Mouse (Mus musculus) gastrocnemius, adult 2 months (tissue): ENCODE data around the gene Gm20388. TPM values are rescaled to one million over a fixed set of nuclear protein-coding genes. Genes with fewer than 3 reads are reported as not detected.
A peak's percentile ranks its signal among the peaks of the same experiment; 100 is the strongest.

Source experiments
- DNase-seq: peaks from one replicate; pipeline ENCODE4 v3.0.0; 2022
- H3K27ac ChIP-seq: fragments of 200-600 bp; 2 replicates; pipeline ENCODE4 v1.8.1; 2022; ENCODE audit warnings: mild to moderate bottlenecking
- H3K4me3 ChIP-seq: fragments of 200-600 bp; 2 replicates; pipeline ENCODE4 v1.8.1; 2022; ENCODE audit warnings: mild to moderate bottlenecking, moderate library complexity
- CTCF ChIP-seq: fragments of 200-600 bp; IDR thresholded peaks from 2 replicates; pipeline ENCODE4 v1.8.1; 2022; ENCODE audit warnings: antibody characterized with exemption, mild to moderate bottlenecking, moderate library complexity
- intact Hi-C: fragments of 180-260 bp; cut with DNase I; formaldehyde crosslinking; loops from one replicate; pipeline ENCODE4 v1.15.1; 2025
- total RNA-seq, 2 experiments: library from RNA; stranded (reverse); gene quantifications; 2 replicates each; pipeline ENCODE4 v1.2.3; 2021

Gene Gm20388
- total RNA-seq, 2 experiments from 2014 or later = 6.1 to 15.0 TPM

GRCm38 (mm10) chr8:120631441-120632375, 721.1 kb downstream of the Gm20388 start:
- TF ChIP-seq CTCF = no peak
- no peak overlapping the region for H3K27ac ChIP-seq

GRCm38 (mm10) chr8:120632969-120633664, 722.5 kb downstream of the Gm20388 start:
- H3K4me3 ChIP-seq = peak overlapping the region; percentile 82

More at GRCm38 (mm10) chr8:120631441-120632375, 721.1 kb downstream of the Gm20388 start:
- intact Hi-C loops = no loop called here
- no peak overlapping the region for H3K4me3 ChIP-seq
- DNase-seq = no peak

GRCm38 (mm10) chr8:120633665-120634271, 723.1 kb downstream of the Gm20388 start:
- no peak for TF ChIP-seq CTCF
- peak overlapping the region; percentile 64 for H3K27ac ChIP-seq

More at GRCm38 (mm10) chr8:120632969-120633664, 722.5 kb downstream of the Gm20388 start:
- no peak for DNase-seq
- no peak for TF ChIP-seq CTCF
- no peak overlapping the region for H3K27ac ChIP-seq
- intact Hi-C loops = no loop called here

GRCm38 (mm10) chr8:120634329-120634839, 723.7 kb downstream of the Gm20388 start:
- H3K27ac ChIP-seq = peak overlapping the region; percentile 64
- TF ChIP-seq CTCF = no peak
- DNase-seq = peak; percentile 78
- intact Hi-C loops = no loop called here
- H3K4me3 ChIP-seq = peak overlapping the region; percentile 82

More at GRCm38 (mm10) chr8:120633665-120634271, 723.1 kb downstream of the Gm20388 start:
- peak overlapping the region; percentile 82 for H3K4me3 ChIP-seq
- intact Hi-C loops = no loop called here
- DNase-seq = peak; percentile 45

- DNase-seq = no peak
- Histone ChIP-seq H3K4me3 (no peak overlapping the region), H3K27ac (no peak overlapping the region)
- intact Hi-C loops = no loop called here
- TF ChIP-seq CTCF = no peak
Observed at GRCm38 (mm10) chr8:120641245-120641644, 730.6 kb downstream of the Gm20388 start.

- Histone ChIP-seq H3K27ac (peak overlapping the region; percentile 3; the same call in 1 of the 2 replicates), H3K4me3 (no peak overlapping the region)
- DNase-seq = peak; percentile 71
- peak; percentile 22; the same call in 1 of the 2 replicates for TF ChIP-seq CTCF
- intact Hi-C loops = no loop called here
Observed at GRCm38 (mm10) chr8:120642031-120642662, 731.5 kb downstream of the Gm20388 start.

GRCm38 (mm10) chr8:120644663-120645062, 734.0 kb downstream of the Gm20388 start:
- H3K4me3 ChIP-seq = no peak overlapping the region
- H3K27ac ChIP-seq = no peak overlapping the region
- intact Hi-C loops = no loop called here
- peak; percentile 68 for DNase-seq
- no peak for TF ChIP-seq CTCF

- no peak for DNase-seq
- H3K4me3 ChIP-seq = no peak within 1 kb of the TSS
- intact Hi-C loops = no loop called here
- H3K27ac ChIP-seq = no peak within 1 kb of the TSS
- TF ChIP-seq CTCF = no peak
Observed at GRCm38 (mm10) chr8:120647532-120647931, 736.9 kb downstream of the Gm20388 start, which contains the start of gene 1190005I06Rik. Gene 1190005I06Rik (minus strand): TSS chr8:120647632.

- no peak overlapping the region for H3K4me3 ChIP-seq
- TF ChIP-seq CTCF = no peak
- no peak overlapping the region for H3K27ac ChIP-seq
- intact Hi-C loops = no loop called here
- no peak for DNase-seq
Observed at GRCm38 (mm10) chr8:120656322-120657052, 745.8 kb downstream of the Gm20388 start.

- intact Hi-C loops = no loop called here
- TF ChIP-seq CTCF = no peak
- no peak for DNase-seq
- H3K4me3 ChIP-seq = no peak overlapping the region
- no peak overlapping the region for H3K27ac ChIP-seq
Observed at GRCm38 (mm10) chr8:120657415-120657814, 746.8 kb downstream of the Gm20388 start.

GRCm38 (mm10) chr8:120664566-120664965, 753.9 kb downstream of the Gm20388 start:
- DNase-seq = no peak
- intact Hi-C loops = no loop called here
- no peak overlapping the region for H3K4me3 ChIP-seq
- peak overlapping the region; percentile 24; the same call in 1 of the 2 replicates for H3K27ac ChIP-seq
- no peak for TF ChIP-seq CTCF
